ENCODE assay signal across 10 mouse cellular contexts in the genomic region with DNA sequence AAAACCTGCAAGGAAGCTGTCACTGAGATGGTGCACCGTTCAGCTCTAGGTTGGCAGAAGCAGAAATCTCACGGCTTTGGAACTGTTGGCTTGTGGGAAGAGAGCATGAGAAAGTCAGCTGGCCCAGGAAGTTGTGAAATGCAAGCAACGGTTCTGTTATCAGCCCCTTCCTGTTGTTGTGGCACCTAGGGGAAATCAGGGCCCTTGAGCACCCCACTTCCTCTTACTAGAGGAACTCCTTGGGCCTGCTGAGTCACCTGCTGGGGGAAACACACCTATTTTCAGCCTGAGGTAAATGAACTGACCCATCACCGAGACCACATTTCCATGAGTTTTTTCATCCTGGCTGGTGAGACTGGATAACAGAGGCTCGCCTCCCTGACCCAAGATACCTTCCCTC.
A peak's percentile ranks its signal among the peaks of the same experiment; 100 is the strongest.
DNase-seq lines count a peak whose midpoint lies in the region.
"Had no signal": no experiment of that assay in that cellular context is flagged by ENCODE, and none has a peak within 500 bp of the region (broad histone marks: within the 10 kb centered on the region; RNA-seq: fewer than 3 reads in every experiment).

No protein-coding gene starts in this region.

- DNase-seq in CD4-positive, CD25-positive, alpha-beta regulatory T cell, adult 2 months (ENCODE audit: low read depth, low spot score), result peak; percentile 83
- peak; percentile 64 for DNase-seq in c-Kit-positive CD71-negative TER-119-negative erythroid progenitor cells, embryonic 14.5 days (ENCODE audit: low read depth)
- peak; percentile 71 for DNase-seq in lung, postnatal 36 days
- DNase-seq in spleen, postnatal 36 days (ENCODE audit: low spot score in 2 of 2), result peak; percentile 90
- DNase-seq in gastrocnemius, postnatal 10 days, result no peak
- DNase-seq in cerebellum, adult 8-10 months, result no peak
- DNase-seq in ovary, postnatal 10 days (ENCODE audit: low spot score), result no peak
- no peak for DNase-seq in ovary, adult 18-20 months (ENCODE audit: low spot score)
- DNase-seq: heart, postnatal 36 days; right cerebral cortex, adult 18-20 months had no signal

Comparison
In these comparisons a context has a peak if more than half of its experiments do, and no peak if none do; other contexts are left out.
1. DNase-seq: peak in CD4-positive, CD25-positive, alpha-beta regulatory T cell, adult 2 months (single experiment), c-Kit-positive CD71-negative TER-119-negative erythroid progenitor cells, embryonic 14.5 days (single experiment), lung, postnatal 36 days (single experiment) and spleen, postnatal 36 days (2 of 2); none in gastrocnemius, postnatal 10 days (single experiment), cerebellum, adult 8-10 months (single experiment), ovary, postnatal 10 days (single experiment) and ovary, adult 18-20 months (single experiment).